Mouse (Mus musculus) limb, embryonic 12.5 days (tissue): Measurements from ENCODE around the gene Vps52. TPM values are rescaled to one million over a fixed set of nuclear protein-coding genes. Genes with fewer than 3 reads are reported as not detected.
"Not testable (repeated sequence)": the region's sequence is repeated elsewhere in the genome, so short reads cannot be mapped to it uniquely, and the experiment has no call there.

Source experiments
- ATAC-seq: fragments of 200-750 bp; cut with Nextera tagmentation; 2 replicates; pipeline ENCODE4 v1.8.0; 2017; ENCODE audit warnings: low read depth, moderate TSS enrichment; ENCODE audit not compliant: insufficient number of reproducible peaks, insufficient read depth, low FRiP score, low TSS enrichment
- H3K27ac ChIP-seq: fragments of 300-500 bp; sonication (generic); 2 replicates; pipeline ENCODE4 v1.5.1; 2016; ENCODE audit warnings: mild to moderate bottlenecking, moderate library complexity
- H3K27me3 ChIP-seq: fragments of 300-500 bp; sonication (generic); 2 replicates; pipeline ENCODE4 v1.6.1; 2016; ENCODE audit warnings: mild to moderate bottlenecking, moderate library complexity
- H3K36me3 ChIP-seq: fragments of 300-500 bp; sonication (generic); 2 replicates; pipeline ENCODE4 v1.6.1; 2016; ENCODE audit warnings: mild to moderate bottlenecking, moderate library complexity
- H3K4me1 ChIP-seq: fragments of 300-500 bp; sonication (generic); replicated peaks from 2 replicates; pipeline ENCODE4 v1.6.1; 2016
- H3K4me2 ChIP-seq: fragments of 300-500 bp; sonication (generic); 2 replicates; pipeline ENCODE4 v1.6.1; 2016; ENCODE audit warnings: mild to moderate bottlenecking, moderate library complexity
- H3K4me3 ChIP-seq: fragments of 300-500 bp; sonication (generic); replicated peaks from 2 replicates; pipeline ENCODE4 v1.5.1; 2016; ENCODE audit warnings: mild to moderate bottlenecking
- H3K9ac ChIP-seq: fragments of 300-500 bp; sonication (generic); replicated peaks from 2 replicates; pipeline ENCODE4 v1.6.1; 2016; ENCODE audit warnings: mild to moderate bottlenecking, moderate library complexity
- H3K9me3 ChIP-seq: fragments of 300-500 bp; sonication (generic); 2 replicates; pipeline ENCODE4 v1.6.1; 2016; ENCODE audit warnings: mild to moderate bottlenecking, moderate library complexity
- WGBS: fragments of 180-500 bp; shearing (Covaris S2); methylation state at CpG from one replicate; pipeline ENCODE4 v1.1.7; 2016; 5-methylcytosine and 5-hydroxymethylcytosine counted together
- polyA plus RNA-seq: library from polyadenylated mRNA; unstranded; fragments of >200 nt; fragmentation: Nextera tagmentation; extraction: Ambion mirVana; gene quantifications from 2 replicates; pipeline ENCODE4 v1.2.1, GENCODE M21; 2016

Gene Vps52
- polyA plus RNA-seq, 1 experiment from 2014 or later: 53.3 TPM

- Histone ChIP-seq H3K27me3 (peaks cover 64% of the 10 kb centered on the region), H3K27ac (no peak overlapping the region)
Measured at GRCm38 (mm10) chr17:33977861-33978557, 22.4 kb downstream of the Vps52 start.

GRCm38 (mm10) chr17:33978631-33979031 lies 23.0 kb downstream of the Vps52 start:
- Histone ChIP-seq H3K9ac (peak overlapping the region; percentile 50; the same call in 1 of the 2 replicates), H3K36me3 (no peaks in the 10 kb centered on the region), H3K27me3 (peaks cover 62% of the 10 kb centered on the region), H3K27ac (no peak overlapping the region), H3K9me3 (no peaks in the 10 kb centered on the region), H3K4me3 (peak overlapping the region; percentile 39), H3K4me1 (peaks cover 17% of the 10 kb centered on the region), H3K4me2 (peak overlapping the region; percentile 62)
- no peak for ATAC-seq
- under 1% methylated on average over 16 of the region's 17 CpGs for WGBS

More at GRCm38 (mm10) chr17:33977861-33978557, 22.4 kb downstream of the Vps52 start:
- H3K9me3 ChIP-seq: no peaks in the 10 kb centered on the region
- WGBS: 2% methylated on average over 57 of the region's 57 CpGs
- no peak for ATAC-seq
- H3K9ac ChIP-seq: peak overlapping the region; percentile 50
- H3K4me3 ChIP-seq: peak overlapping the region; percentile 39
- H3K36me3 ChIP-seq: no peaks in the 10 kb centered on the region
- H3K4me2 ChIP-seq: peak overlapping the region; percentile 62
- peaks cover 17% of the 10 kb centered on the region for H3K4me1 ChIP-seq

- Histone ChIP-seq H3K27me3 (peaks cover 61% of the 10 kb centered on the region), H3K4me2 (no peak overlapping the region), H3K9ac (no peak overlapping the region), H3K4me3 (no peak overlapping the region), H3K9me3 (no peaks in the 10 kb centered on the region), H3K4me1 (peaks cover 17% of the 10 kb centered on the region), H3K36me3 (no peaks in the 10 kb centered on the region), H3K27ac (no peak overlapping the region)
- WGBS: 74% methylated on average over 6 of the region's 6 CpGs
- ATAC-seq: no peak
Measured at GRCm38 (mm10) chr17:33979512-33980050, 24.0 kb downstream of the Vps52 start.

- Histone ChIP-seq H3K27me3 (peaks cover 54% of the 10 kb centered on the region), H3K4me3 (peak overlapping the region; percentile 44; the same call in 1 of the 2 replicates), H3K36me3 (no peaks in the 10 kb centered on the region), H3K9me3 (no peaks in the 10 kb centered on the region), H3K4me1 (peaks cover 17% of the 10 kb centered on the region), H3K4me2 (peak overlapping the region; percentile 53), H3K27ac (no peak overlapping the region), H3K9ac (no peak overlapping the region; the same call in 1 of the 2 replicates)
- 74% methylated on average over 19 of the region's 19 CpGs for WGBS
- ATAC-seq: peak; percentile 30; the same call in 1 of the 2 replicates
Measured at GRCm38 (mm10) chr17:33980181-33981035, 24.8 kb downstream of the Vps52 start.

- WGBS: under 1% methylated on average over 27 of the region's 27 CpGs
- H3K4me2 ChIP-seq: peak overlapping the region; percentile 53
- H3K4me3 ChIP-seq: peak overlapping the region; percentile 44
- ATAC-seq: peak; percentile 89
- H3K27me3 ChIP-seq: peaks cover 50% of the 10 kb centered on the region
- peak overlapping the region; percentile 32; the same call in 1 of the 2 replicates for H3K9ac ChIP-seq
- not testable (repeated sequence) for H3K36me3 ChIP-seq, H3K9me3 ChIP-seq
- peak overlapping the region; percentile 83 for H3K27ac ChIP-seq
- peaks cover 17% of the 10 kb centered on the region for H3K4me1 ChIP-seq
Measured at GRCm38 (mm10) chr17:33981192-33981909, 25.7 kb downstream of the Vps52 start.

- peaks cover 17% of the 10 kb centered on the region for H3K4me1 ChIP-seq
- not testable (repeated sequence) for H3K9me3 ChIP-seq, H3K27ac ChIP-seq, H3K36me3 ChIP-seq, ATAC-seq, H3K9ac ChIP-seq
- H3K4me3 ChIP-seq: peak overlapping the region; percentile 44
- peak overlapping the region; percentile 53 for H3K4me2 ChIP-seq
- peaks cover 44% of the 10 kb centered on the region for H3K27me3 ChIP-seq
- WGBS: 11% methylated on average over 8 of the region's 8 CpGs
Measured at GRCm38 (mm10) chr17:33982136-33982535, 26.5 kb downstream of the Vps52 start.

- H3K4me3 ChIP-seq: no peak overlapping the region
- H3K4me2 ChIP-seq: no peak overlapping the region
- H3K27ac ChIP-seq: no peak overlapping the region
- 30% methylated on average over 10 of the region's 10 CpGs for WGBS
- peaks cover 19% of the 10 kb centered on the region; the same call in 1 of the 2 replicates for H3K27me3 ChIP-seq
- no peak for ATAC-seq
- H3K9me3 ChIP-seq: no peaks in the 10 kb centered on the region
- H3K9ac ChIP-seq: no peak overlapping the region
- no peaks in the 10 kb centered on the region for H3K4me1 ChIP-seq
- no peaks in the 10 kb centered on the region for H3K36me3 ChIP-seq
Measured at GRCm38 (mm10) chr17:33991788-33992664, 36.4 kb downstream of the Vps52 start.

- H3K4me2 ChIP-seq: no peak overlapping the region
- no peak overlapping the region for H3K4me3 ChIP-seq
- no peak overlapping the region for H3K27ac ChIP-seq
- peaks cover 41% of the 10 kb centered on the region for H3K27me3 ChIP-seq
- no peak for ATAC-seq
- H3K9me3 ChIP-seq: no peaks in the 10 kb centered on the region
- no peak overlapping the region for H3K9ac ChIP-seq
- 93% methylated on average over 8 of the region's 8 CpGs for WGBS
- no peaks in the 10 kb centered on the region for H3K36me3 ChIP-seq
- H3K4me1 ChIP-seq: peaks cover 7% of the 10 kb centered on the region; the same call in 1 of the 2 replicates
Measured at GRCm38 (mm10) chr17:33994959-33995358, 39.3 kb downstream of the Vps52 start.

GRCm38 (mm10) chr17:33995651-33996050 lies 40.0 kb downstream of the Vps52 start:
- Histone ChIP-seq H3K4me1 (peaks cover 8% of the 10 kb centered on the region; the same call in 1 of the 2 replicates), H3K27me3 (peaks cover 48% of the 10 kb centered on the region), H3K36me3 (no peaks in the 10 kb centered on the region), H3K9ac (no peak overlapping the region), H3K9me3 (no peaks in the 10 kb centered on the region), H3K27ac (no peak overlapping the region), H3K4me3 (no peak overlapping the region), H3K4me2 (no peak overlapping the region)
- WGBS: 19% methylated on average over 3 of the region's 3 CpGs
- no peak for ATAC-seq

- WGBS: 92% methylated on average over 2 of the region's 2 CpGs
- not testable (repeated sequence) for H3K4me1 ChIP-seq, H3K4me2 ChIP-seq, H3K27ac ChIP-seq, ATAC-seq, H3K36me3 ChIP-seq, H3K9ac ChIP-seq, H3K4me3 ChIP-seq, H3K9me3 ChIP-seq
- peaks cover 61% of the 10 kb centered on the region for H3K27me3 ChIP-seq
Measured at GRCm38 (mm10) chr17:33997025-33997424, 41.4 kb downstream of the Vps52 start.
